Mouse (Mus musculus): ENCODE results near the gene Tmem132a.
A peak's percentile ranks its signal among the peaks of the same experiment; 100 is the strongest.

The Tmem132a gene

GRCm38 (mm10) chr19:10878201-10878837 lies 8.6 kb upstream of the Tmem132a start:
- no peak for DNase-seq (ENCODE audit: low read depth, low spot score)

DNA sequence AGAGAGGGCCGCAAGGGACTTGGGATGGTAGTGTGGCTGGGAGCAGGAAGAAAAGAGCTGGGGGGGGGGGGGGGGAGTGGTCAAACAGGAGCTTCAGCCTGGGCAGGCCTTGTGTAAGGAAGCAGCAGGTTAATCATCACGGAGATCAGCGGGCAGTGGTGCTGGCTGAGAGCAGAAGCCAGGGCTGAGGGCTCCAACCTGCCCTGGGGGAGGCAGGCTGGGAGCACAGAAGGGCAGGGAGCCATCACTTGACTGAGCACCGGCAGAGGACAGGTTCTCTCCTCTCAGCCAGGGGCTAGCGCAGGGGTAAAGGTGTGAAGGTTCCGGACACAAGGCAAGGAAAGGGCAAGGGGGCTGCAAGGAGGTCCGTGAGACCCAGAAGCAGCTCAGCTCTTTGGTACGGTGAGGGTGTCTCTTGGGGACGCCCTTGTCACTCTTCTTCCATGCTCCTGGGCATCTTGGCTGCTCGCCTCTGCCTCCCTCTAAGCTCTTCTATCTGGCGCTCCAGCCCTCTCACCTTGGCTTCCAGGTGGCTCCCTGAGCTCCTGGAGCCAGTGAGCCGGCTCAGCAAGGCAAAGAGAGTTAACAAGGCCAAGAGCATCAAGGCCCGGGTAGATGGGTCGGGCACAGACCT lies 1.7 kb upstream of the Tmem132a start:
- no peak for DNase-seq (ENCODE audit: low read depth, low spot score)

DNA sequence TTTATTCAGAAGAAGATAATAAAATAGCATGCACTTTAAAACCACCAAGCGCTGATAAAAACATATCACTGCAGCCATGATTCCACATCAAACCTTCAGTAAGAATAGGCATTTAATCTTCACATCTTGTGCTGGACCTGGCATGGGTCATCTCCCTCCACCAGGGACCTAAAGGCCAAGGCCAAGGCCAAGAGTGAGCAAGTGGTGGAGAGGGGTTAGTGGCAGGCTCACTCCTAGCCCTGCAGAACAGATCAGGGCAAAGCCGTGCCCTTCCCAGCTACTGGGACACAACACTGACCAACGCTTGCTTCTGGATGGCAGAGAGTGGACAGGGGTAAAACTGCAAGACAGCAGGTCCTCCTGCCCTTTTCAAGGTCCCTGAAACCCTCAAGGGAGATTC lies 936 bp upstream of the Tmem132a start:
- DNase-seq (ENCODE audit: low read depth, low spot score) = no peak

DNA sequence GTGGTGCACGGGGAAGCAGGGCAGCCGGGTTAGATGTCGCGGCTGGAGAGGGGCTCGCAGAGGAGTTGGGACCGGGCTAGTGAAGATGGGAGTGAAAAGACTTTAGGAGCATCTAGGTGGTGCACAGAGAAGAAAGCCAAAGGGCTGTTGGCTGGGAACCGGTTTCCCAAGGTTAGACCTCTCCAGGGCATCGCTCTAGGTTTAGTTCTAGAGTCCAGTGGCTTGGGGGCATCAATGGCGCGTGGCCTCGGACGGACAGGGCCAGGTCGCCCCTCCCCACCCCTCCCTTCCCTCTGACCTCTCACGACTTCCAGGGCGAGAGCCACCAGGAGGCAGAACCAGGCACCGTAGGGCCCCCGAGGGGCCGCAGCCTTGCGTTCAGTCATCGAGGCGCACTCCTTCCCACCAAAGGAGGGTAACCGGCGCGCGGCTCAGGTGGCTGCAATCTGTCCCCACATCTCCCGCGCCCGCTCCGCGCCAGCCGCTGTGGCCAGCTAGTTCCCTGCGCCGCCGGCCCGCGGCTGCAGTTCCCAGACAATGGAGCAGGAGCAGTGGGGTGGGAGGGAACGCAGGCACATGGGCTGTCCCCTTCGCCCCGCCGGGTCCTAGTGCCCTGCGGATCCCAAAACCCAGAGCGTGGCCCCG lies 377 bp downstream of the Tmem132a start:
- DNase-seq (ENCODE audit: low read depth, low spot score) = no peak

DNA sequence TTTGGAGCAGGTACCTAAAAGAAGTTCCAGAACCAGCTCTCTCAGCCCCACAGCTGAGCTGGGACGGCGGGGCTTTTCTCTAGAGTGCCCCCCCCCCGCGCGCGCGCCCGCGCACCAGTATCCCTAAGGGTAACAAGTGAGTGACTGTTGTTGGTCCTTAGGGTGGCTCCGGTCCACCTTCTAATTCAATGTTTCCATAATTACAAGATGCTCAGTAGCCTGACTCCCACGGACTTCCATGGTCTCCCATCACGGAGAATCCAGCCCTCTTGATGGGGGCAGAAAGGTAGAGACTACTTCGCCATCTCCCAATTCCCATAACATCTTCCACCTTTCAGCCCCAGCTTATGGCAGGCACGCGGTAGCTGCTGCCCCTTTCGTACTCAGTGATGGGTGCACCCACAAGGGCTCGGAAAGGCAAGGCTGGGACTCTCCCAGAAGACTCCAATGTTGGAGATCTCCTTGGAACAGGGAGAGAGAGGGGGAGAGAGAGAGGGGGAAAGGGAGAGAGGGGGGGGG lies 1.1 kb downstream of the Tmem132a start:
- no peak for DNase-seq (ENCODE audit: low read depth, low spot score)

- no peak for DNase-seq (ENCODE audit: low read depth, low spot score)
Measured at GRCm38 (mm10) chr19:10867946-10868622, 1.7 kb downstream of the Tmem132a start.

DNA sequence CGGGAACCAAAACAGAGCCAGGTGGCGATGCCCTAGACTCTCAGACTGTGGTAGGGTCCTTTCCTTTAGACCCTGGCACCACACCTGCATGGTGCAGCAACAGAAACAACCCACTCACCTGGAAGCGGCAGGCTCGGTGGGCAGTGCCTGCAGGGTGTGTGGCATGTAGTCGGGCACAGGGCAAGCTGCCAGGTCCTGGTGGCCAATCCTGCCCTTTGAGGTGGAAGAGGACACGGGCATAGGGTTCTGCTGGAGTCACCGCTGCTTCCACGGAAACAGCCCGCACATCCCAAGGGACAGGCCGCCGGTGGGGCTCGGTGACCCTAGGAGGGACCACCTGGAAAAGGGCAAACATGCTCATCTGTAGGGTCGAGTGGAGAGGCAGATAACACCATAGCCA lies 3.4 kb downstream of the Tmem132a start:
- DNase-seq (ENCODE audit: low read depth, low spot score) = no peak

DNA sequence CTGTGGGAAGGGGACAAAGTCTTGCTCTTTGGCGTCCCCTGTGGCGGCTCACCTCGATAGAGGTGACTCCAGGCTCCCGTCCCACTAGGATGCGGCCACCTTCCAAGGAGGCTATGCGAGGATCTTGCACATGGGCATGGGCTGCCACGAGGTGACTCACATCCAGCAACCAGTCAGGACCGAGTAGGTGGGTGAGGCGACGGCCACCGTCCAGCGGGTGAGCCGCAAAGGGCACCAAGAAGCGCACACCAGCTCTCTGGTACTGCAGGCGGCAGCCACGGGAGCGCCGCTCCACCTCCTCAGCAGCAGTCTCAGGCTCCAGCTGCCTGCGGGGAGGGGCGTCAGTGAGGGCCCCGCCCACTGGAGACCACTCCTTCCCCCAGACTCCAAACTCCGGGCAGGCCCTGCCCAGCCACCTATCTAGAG lies 9.7 kb downstream of the Tmem132a start:
- DNase-seq (ENCODE audit: low read depth, low spot score) = no peak

DNA sequence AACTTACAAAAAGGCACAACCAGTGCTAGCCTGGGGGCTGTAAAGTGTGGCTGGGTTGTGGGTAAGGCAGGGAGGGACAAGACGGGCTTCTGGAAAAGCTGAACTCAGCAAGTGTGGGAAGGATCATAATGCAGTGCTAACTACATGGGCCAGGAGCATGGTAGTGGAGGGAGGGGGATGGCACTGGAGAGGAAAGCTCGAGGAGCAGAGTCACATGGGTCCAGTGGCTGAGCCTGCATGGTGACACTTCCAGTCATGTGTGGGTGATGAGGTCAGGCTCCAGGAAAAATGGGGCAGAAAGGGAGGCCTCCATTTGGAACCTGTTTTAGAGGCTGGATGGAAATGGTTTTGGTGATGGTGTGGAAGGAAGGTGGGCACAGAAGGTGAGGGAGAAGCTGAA lies 13.2 kb downstream of the Tmem132a start:
- DNase-seq (ENCODE audit: low read depth, low spot score) = no peak

- no peak for DNase-seq (ENCODE audit: low read depth, low spot score)
Measured at GRCm38 (mm10) chr19:10855422-10855821, 14.3 kb downstream of the Tmem132a start.

DNA sequence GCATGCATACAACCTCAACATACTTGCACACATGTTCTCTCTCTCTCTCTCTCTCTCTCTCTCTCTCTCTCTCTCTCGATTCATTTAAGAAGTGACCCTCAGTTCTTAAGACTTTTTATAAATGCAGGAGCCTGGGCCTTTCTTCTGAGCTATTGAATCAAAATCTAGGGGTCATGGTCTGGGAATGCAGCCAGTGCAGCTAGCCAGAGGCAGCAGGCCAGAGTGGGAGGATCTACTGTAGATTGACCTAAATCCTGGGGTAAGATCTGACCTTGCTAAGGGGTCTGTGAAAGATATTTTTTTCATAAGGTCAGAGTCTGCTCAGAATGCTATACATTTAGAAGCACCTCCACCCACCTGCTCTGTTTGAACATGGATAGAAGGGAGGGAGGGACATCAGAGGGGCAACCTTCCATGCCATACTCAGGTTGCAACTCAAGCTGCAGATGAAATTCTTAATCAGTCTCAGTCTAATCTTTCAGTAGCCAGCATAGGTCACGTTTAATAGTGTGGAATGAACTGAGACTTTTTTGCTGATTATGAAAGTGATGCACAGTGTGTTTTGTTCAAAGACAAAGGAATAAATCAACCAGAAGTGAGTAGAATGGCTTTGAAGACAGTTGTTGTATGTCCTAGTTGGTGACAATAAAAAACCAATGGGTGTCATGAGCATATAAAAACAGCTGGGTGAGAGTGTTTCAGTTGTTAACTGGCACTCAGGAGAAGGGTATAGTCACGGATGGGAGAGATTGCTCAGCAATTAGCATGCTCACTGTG lies 22.2 kb downstream of the Tmem132a start:
- no peak for DNase-seq (ENCODE audit: low read depth, low spot score)

GRCm38 (mm10) chr19:10846150-10846549 lies 23.6 kb downstream of the Tmem132a start:
- no peak for DNase-seq (ENCODE audit: low read depth, low spot score)

- peak; percentile 67 for DNase-seq (ENCODE audit: low read depth, low spot score)
Measured at GRCm38 (mm10) chr19:10845454-10845853, 24.3 kb downstream of the Tmem132a start.

DNA sequence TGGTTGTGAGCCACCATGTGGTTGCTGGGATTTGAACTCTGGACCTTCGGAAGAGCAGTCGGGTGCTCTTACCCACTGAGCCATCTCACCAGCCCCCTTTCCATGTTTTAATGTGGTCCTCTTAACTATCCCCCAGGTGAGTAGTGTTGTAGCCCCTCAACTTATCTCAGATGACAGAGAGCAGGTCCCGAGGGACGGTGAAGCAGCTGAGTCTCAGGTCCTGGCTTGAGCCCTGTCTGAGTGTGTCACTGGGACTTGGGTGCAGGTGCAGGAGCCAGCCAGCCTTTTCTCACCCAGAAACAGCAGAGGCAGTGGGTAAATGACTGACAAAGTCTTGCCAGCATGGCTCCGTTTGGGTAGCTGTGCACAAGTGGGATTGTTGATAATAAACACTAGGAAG lies 25.5 kb downstream of the Tmem132a start:
- peak; percentile 70 for DNase-seq (ENCODE audit: low read depth, low spot score)

GRCm38 (mm10) chr19:10842914-10843313 lies 26.8 kb downstream of the Tmem132a start:
- DNase-seq (ENCODE audit: low read depth, low spot score) = peak; percentile 79

DNA sequence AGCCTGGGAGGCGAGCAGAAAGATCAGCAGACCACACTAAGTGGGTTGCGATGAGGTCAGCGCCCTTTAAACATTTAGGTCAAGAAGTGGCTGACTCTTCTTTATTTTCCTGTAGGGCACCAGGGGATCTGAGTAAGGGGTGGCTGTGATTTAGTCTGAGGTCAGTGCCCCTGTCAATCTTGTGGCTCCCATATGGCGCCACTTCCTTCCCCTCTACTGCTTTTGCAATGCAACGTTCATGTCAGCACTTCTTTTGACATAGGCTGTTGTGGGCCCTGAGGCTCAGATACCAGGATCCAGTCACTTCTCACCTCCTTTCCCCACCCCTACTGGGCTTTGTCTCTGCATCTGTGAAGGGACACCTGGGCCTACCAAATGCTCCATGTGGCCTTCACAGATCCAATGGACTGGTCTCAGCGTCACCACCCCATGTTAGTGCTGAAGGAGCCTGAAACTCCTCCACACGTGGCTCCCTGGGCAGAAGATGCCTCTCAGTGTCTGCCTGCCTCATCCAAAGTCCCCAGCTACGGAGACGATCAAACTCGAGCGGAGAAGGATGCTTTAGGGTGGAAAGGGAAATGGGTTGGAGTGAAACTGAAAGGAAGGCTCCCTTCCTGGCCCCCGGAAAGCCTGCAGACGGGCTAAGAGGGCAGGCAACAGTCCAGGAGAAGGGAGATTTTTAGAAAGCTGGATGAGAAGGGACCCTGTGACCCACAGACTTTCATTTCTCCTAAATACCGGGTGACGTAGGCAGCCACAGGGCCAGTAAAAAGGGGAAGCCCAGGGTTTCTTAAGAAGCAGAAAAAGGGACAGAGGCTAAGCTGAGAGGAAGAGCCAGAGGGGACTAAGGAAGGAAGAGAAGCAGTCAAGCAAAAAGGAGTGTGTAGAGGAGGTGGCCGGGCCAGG lies 27.8 kb downstream of the Tmem132a start:
- DNase-seq (ENCODE audit: low read depth, low spot score) = peak; percentile 83

DNA sequence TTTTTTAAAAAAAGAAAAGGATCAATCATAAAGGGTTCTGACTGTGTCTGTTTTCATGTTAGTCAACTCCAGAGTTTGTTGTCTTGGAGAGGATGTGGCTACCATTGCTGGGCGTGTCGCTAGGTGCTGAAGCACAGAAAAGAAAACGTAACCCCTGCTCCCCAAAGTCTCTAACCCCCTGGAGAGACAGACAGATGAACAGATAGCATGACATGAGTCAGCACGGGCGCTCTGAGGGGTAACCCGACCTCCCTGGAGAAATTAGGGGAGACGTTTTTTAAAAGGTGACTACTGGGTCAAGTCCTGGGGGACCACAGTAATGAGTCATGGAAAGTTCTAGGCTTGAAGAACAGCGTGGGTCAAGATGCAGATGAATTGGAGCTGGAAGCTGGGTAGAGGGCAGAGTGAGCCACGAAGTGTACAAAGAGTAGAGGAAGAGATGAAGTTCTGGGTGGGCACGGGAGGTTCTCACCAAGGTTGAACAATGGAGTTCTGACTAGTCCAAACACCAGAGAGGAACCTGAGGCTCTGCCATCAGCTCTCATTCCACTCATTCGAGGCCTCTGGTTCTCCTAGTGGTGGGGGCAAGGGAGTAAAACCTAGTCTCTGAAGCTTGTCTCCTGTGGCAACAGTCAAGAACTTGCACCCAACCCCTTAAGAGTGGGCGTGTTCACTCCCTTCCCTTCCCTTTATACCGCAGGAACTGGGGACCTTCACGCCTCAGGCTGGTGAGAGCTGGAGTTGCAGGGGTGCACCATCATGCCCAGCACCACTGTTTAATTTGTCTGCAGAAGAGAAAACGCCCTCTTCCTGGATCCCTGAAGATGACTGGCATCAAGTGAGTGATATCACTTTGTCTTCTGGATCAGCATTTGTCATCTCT lies 30.5 kb downstream of the Tmem132a start, which contains the start of gene Slc15a3:
Slc15a3 (plus strand) TSS at position 718 of the 883 bp plus-strand sequence.
- DNase-seq (ENCODE audit: low read depth, low spot score) = no peak

DNA sequence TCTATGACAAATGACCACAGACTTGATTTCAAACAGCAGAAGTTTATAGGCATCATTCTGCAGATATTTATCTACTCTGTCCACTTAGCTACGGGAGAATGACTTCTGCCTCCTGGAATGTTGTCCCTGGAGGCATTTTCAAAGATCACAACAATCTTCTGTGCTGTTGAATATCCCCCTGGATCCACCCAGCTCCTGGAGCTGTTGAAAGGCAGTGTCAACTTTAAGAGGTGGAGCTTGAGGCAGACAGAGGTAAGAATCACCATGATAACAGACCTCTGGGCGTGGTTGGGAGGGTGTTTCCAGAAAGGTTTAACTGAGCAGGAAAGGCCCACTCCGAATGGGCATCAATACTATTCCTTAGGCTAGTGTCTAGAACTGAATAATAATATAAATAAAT lies 34.1 kb downstream of the Tmem132a start:
- no peak for DNase-seq (ENCODE audit: low read depth, low spot score)

GRCm38 (mm10) chr19:10833611-10834010 lies 36.1 kb downstream of the Tmem132a start:
- no peak for DNase-seq (ENCODE audit: low read depth, low spot score)
